Mouse (Mus musculus) MEL (cell line): Measurements from ENCODE around the gene Dpep3.
"Not testable (repeated sequence)": the region's sequence is repeated elsewhere in the genome, so short reads cannot be mapped to it uniquely, and the experiment has no call there.

Source experiments
- CHD2 ChIP-seq: IDR thresholded peaks from 2 replicates; pipeline ENCODE4 v1.6.1; 2011; ENCODE audit warnings: low read length, improper control_type of control experiment
- CTCF ChIP-seq, 3 experiments: IDR thresholded peaks in 2 of 3; conservative IDR thresholded peaks in 1 of 3; 2 replicates each; pipeline ENCODE4 v1.5.1; 2011 to 2012; ENCODE audit warnings: low read length in 3 of 3, low read depth in 2 of 3, mild to moderate bottlenecking in 2 of 3, improper control_type of control experiment in 1 of 3, inconsistent platforms in 1 of 3, mixed read lengths in 1 of 3, moderate library complexity in 1 of 3; ENCODE audit not compliant: control insufficient read depth in 1 of 3, insufficient read depth in 1 of 3, poor library complexity in 1 of 3, severe bottlenecking in 1 of 3
- GATA1 ChIP-seq: IDR thresholded peaks from 2 replicates; pipeline ENCODE4 v1.6.1; 2011; ENCODE audit warnings: low read depth, low read length, improper control_type of control experiment
- NELFE ChIP-seq: IDR thresholded peaks from 2 replicates; pipeline ENCODE4 v1.6.1; 2011; ENCODE audit warnings: low read depth, low read length, improper control_type of control experiment
- POLR2A ChIP-seq, 2 experiments: IDR thresholded peaks; 2 replicates each; pipeline ENCODE4 v1.6.1; 2011 to 2012; ENCODE audit warnings: low read length in 2 of 2, mild to moderate bottlenecking in 2 of 2, control low read depth in 1 of 2, improper control_type of control experiment in 1 of 2, low read depth in 1 of 2, moderate library complexity in 1 of 2; ENCODE audit not compliant: control insufficient read depth in 1 of 2, insufficient read depth in 1 of 2, poor library complexity in 1 of 2
- POLR2AphosphoS2 ChIP-seq: IDR thresholded peaks from 2 replicates; pipeline ENCODE4 v1.6.1; 2011; ENCODE audit warnings: low read length, improper control_type of control experiment
- SIN3A ChIP-seq: IDR thresholded peaks from 2 replicates; pipeline ENCODE4 v1.6.1; 2012; ENCODE audit warnings: low read length, improper control_type of control experiment, inconsistent platforms
- TBP ChIP-seq: IDR thresholded peaks from 2 replicates; pipeline ENCODE4 v1.8.0; 2011; ENCODE audit warnings: low read depth, low read length, improper control_type of control experiment
- ZC3H11A ChIP-seq: IDR thresholded peaks from 2 replicates; pipeline ENCODE4 v1.6.1; 2012; ENCODE audit warnings: low read depth, mild to moderate bottlenecking, inconsistent platforms, low read length, improper control_type of control experiment
- ZNF384 ChIP-seq: IDR thresholded peaks from 2 replicates; pipeline ENCODE4 v1.6.1; 2012; ENCODE audit warnings: low read depth, mild to moderate bottlenecking, inconsistent platforms, low read length, improper control_type of control experiment

DNA sequence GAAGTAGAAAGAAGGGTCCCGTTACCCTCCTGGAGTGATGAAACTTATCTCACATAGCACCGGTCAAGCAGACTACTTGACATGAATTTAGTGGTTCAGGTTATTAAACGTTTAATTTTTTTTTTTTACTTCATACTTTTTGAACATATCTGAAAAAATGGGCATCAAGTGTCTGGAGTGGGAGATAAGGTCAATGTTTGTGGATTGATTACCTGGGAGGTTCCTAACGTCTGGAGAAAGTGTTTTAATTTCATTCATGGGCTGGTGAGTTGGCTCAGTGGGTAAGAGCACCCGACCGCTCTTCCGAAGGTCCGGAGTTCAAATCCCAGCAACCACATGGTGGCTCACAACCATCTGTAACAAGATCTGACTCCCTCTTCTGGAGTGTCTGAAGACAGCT lies 33.0 kb upstream of the Dpep3 start:
- TF ChIP-seq NELFE; POLR2A (IDR thresholded peaks at IDR 0.05; ENCODE audit: control insufficient read depth in 1 of 2, insufficient read depth in 1 of 2, low read depth in 1 of 2, low read length in 2 of 2, poor library complexity in 1 of 2); CTCF (IDR thresholded peaks at IDR 0.05 in 2 of 3, conservative IDR thresholded peaks at IDR 0.05 in 1 of 3; ENCODE audit: control insufficient read depth in 1 of 3, insufficient read depth in 1 of 3, low read depth in 2 of 3, low read length in 3 of 3, poor library complexity in 1 of 3, severe bottlenecking in 1 of 3); ZC3H11A; CHD2; POLR2AphosphoS2: not testable (repeated sequence)
- peak; percentile 92 for TF ChIP-seq TBP
- TF ChIP-seq GATA1 = peak; percentile 63
- TF ChIP-seq SIN3A = peak; percentile 41
- TF ChIP-seq ZNF384 = peak; percentile 29; the same call in 1 of the 2 replicates
